Mouse (Mus musculus): Measurements from ENCODE around the gene Pdzrn4. TPM values are rescaled to one million over a fixed set of nuclear protein-coding genes. Genes with fewer than 3 reads are reported as not detected.

The Pdzrn4 gene
- not detected for polyA plus RNA-seq (2015; fragmentation: Illumina TruSeq; extraction: RNeasy Lipid Tissue Mini Kit (QIAGEN cat#74804); ENCODE audit: insufficient read depth, low read depth, low replicate concordance)

GRCm38 (mm10) chr15:92396770-92397608, at the start of gene Pdzrn4:
TSS of gene Pdzrn4 (plus strand) at chr15:92396881.

Data from pancreas, adult 10 weeks (tissue).